Mouse (Mus musculus) urinary bladder, adult 2 months (tissue): Measurements from ENCODE around the gene Zfp651. TPM values are rescaled to one million over a fixed set of nuclear protein-coding genes. Genes with fewer than 3 reads are reported as not detected.

Source experiments
- DNase-seq: peaks from one replicate; pipeline ENCODE4 v3.0.0; 2022; ENCODE audit warnings: low spot score
- polyA plus RNA-seq: library from polyadenylated mRNA; depleted of rRNA; stranded (reverse); fragments of >200 nt; gene quantifications from 2 replicates; pipeline ENCODE4 v1.2.3, GENCODE M21; 2012

Gene Zfp651
- polyA plus RNA-seq, 1 experiment = 55.2 TPM

DNA sequence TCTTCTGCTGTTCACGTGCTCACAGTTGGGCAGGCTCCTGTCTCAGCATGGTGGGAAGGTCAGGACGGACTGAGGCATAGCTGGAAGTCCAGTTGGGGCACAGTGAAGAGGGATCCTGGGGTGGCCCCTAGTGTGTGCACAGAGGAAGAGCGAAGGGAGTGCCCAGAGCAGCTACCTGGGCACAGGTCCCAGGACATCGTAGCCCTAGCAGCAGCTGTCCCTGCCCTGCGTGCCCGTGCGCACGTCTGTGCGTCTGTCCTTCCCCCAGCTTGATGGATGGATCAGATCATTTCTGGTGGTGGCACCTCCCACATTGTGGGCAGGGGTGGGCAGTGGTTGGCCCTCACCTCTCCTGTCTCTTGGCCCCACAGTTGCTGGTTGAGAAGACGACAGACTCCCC is 3.1 kb downstream of the Zfp651 start:
- DNase-seq = peak; percentile 19

DNA sequence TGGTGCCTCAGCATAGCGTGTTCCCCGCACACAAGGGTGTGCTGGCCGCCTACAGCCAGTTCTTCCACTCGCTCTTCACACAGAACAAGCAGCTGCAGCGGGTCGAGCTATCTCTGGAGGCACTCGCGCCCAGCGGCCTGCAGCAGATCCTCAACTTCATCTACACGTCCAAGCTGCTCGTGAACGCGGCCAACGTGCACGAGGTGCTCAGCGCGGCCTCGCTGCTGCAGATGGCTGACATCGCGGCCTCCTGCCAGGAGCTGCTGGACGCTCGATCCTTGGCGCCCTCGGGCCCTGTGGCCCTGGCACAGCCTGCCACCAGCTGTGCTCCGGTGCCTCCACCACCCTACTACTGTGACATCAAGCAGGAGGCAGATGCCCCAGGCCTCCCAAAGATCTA is 3.6 kb downstream of the Zfp651 start:
- DNase-seq = peak; percentile 19

DNA sequence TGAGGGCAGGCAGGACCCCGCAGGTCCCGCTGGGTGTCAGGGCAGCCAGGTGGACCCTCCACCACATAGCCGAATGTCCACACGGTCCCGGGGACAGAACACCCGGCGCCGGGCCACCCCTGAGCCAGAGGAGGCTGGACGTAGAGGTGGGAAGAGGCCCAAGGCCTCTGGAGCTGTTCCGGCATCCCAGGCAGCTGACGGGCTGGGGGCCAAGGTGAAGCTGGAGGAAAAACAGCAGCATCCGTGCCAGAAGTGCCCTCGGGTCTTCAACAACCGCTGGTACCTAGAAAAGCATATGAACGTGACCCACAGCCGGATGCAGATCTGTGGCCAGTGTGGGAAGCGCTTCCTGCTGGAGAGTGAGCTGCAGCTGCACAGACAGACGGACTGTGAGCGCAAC is 4.6 kb downstream of the Zfp651 start:
- DNase-seq = peak; percentile 24

DNA sequence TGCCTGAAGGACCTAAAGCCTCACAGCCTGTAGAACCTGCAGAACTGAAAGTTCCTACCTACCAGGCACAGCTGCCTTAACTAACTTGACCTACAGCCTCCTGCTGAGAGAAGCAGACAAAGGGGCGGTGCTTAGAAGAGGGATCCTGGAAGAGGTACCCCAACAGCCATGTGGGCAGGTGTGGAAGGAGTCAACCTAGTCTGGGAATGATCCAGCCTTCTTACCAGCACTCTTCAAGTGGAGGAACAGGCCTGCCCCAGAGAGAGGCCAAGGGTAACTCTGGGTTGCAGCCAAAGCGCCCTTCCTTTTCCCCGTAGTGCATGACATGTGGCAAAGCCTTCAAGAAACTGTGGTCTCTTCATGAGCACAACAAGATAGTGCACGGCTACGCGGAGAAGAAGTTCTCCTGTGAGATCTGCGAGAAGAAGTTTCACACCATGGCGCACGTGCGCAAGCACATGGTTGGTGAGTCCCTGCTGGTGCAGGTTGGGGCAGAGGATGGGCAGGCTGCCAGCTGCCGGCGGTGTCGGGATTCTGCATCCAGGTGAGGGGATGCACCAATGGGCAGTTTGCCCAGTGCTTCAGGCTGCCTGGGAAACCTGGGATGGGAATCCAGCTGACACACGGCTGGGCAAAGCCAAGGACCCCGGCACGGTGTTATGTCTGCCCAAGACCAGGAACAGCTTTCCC is 6.2 kb downstream of the Zfp651 start:
- DNase-seq = no peak

DNA sequence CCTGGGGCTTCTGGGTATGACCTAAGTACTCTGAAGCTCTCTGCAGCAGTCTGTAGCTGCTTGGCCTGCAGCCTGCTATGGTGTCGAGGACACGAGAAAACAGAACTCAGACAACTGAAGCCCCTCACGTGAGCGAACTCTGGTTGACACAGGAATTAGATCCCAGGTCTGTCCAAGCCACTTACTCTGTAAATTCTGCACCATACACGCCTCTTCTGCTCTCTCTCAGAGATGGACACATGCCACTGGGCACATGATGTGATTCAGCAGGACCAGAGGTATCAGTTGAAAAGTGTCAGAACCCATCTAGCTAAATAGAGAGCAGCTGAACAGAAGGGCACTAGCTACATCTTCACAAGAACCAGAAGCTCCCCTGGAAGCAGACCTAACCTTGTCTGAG is 13.3 kb downstream of the Zfp651 start:
- DNase-seq = no peak

DNA sequence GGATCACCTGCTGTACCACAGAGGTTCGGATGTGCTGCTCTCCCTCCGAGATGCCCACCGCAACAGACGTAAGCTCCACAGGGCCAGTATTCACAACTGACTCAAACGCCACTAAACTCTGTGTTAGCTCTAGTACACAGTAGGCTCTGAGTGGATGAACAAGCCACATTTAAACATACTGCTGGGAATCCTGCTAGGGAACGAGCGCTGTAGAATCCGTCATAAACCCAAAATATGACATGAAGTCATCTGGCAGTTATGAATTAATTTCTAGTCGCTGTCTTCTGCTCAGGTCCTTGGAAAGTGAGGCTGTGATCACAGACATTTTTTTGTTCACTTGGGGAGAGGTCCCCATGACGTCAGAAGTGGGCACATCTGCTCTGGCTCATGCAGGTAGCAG is 16.8 kb downstream of the Zfp651 start:
- no peak for DNase-seq

DNA sequence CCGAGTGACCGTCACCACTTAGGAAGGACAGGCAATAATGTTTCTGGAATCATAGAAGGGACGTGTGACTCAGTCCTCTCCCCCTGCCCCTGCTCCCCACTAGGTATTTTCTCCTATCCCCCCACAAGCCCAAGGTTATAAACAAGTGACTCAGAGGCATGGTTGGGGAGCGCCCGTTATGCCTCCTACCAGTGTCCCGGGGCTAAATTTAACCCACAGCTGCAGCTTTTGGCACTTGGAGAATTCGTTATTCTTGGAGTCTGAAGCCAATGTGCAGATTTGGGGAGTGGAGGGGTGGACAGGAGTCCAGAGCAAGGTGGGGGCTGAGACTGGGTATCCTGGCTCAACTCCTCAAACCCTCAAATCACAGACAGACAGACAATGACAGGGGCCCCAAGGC is 17.4 kb downstream of the Zfp651 start:
- no peak for DNase-seq

DNA sequence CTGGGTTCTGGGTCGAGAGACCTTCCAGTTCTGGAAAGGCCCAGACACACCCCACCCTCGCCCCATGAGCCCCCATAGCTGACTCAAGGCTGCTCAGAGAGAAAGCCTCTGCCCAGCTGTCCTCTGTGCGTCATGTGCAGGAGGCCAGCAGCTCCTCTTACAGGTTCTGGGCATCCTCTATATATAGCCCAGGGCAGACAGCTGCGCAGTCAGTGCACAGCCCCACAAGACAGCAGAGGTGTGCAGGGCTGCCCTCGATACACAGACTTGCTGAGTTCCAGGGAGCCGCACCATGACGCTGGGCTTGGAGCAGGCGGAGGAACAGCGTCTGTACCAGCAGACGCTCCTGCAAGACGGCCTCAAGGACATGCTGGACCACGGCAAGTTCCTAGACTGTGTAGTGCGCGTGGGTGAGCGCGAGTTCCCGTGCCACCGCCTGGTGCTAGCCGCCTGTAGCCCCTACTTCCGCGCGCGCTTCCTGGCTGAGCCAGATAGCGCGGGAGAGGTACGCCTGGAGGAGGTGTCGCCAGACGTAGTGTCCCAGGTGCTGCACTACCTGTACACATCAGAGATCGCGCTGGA is 18.4 kb downstream of the Zfp651 start, which contains the start of gene Klhl40:
Gene Klhl40, plus strand, starts transcription at position 124 of the 582 bp plus-strand sequence.
- no peak for DNase-seq

DNA sequence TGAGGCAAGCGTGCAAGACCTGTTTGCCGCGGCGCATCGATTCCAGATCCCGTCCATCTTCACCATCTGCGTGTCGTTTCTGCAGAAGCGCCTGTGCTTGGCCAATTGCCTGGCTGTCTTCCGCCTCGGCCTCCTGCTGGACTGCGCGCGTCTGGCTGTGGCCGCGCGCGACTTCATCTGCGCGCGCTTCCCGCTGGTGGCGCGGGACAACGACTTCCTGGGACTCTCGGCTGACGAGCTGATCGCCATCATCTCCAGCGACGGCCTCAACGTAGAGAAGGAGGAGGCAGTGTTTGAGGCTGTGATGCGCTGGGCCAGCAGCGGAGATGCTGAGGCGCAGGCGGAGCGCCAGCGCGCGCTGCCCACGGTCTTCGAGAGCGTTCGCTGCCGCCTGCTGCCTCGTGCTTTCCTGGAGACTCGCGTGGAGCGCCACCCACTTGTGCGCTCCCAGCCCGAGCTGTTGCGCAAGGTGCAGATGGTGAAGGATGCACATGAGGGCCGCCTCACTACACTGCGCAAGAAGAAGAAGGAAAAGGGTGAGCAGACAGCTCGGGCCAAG is 19.0 kb downstream of the Zfp651 start:
- no peak for DNase-seq

DNA sequence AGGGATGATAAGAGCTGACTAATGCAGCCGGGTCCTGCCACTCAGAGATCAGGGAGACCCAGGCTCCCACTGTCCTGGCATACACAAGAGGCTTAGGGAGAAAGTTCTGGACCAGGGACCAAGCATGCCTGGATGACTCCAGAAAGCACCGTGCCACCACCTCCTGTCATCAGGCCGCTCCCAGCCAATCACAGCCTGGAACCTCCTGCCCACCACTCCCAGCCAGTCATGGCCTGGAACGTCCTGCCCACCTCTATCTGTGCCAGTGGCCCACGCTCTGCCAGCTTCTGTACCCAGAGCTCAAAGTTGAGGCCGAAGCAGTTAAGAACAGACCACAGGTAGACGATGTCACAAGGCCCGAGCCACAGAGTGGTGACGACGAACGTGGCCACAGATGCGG is 25.7 kb downstream of the Zfp651 start:
- no peak for DNase-seq

DNA sequence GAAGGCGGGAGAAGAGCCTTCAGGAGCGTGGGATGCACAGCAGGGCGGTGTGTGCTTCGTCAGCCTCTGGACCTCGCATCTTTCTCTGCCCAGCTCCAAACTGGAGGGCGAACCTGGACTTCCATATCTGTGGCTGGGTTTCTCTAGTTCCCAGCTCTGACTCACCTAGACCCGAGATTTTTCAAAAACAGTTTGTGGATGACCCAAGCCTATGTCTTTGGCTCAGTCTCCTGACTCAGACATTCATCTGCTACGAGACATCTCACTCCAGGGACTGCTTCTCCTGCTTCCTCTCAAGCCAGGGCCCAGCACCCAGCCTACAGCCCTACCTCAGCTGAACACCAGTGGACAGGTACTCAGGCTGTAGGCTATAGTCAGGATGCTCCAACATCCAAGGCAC is 26.1 kb downstream of the Zfp651 start:
- DNase-seq = no peak

DNA sequence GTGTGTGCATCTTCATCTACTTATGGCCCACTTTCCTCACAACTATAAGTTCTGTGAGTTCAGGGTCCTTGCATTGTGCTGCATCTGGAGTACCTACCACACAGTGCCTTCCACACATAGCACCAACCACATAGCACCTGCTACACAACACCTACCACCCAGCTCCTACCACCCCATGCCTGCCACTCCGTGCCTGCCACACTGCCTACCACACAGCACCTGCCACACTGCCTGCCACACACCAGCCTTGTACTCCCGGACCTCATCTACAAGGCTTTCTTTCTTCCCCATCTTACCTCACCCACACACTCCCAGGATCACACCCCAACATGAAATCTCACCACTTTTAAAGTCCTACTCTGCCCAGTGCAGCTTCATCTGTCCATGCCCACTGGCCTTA is 27.2 kb downstream of the Zfp651 start:
- no peak for DNase-seq

DNA sequence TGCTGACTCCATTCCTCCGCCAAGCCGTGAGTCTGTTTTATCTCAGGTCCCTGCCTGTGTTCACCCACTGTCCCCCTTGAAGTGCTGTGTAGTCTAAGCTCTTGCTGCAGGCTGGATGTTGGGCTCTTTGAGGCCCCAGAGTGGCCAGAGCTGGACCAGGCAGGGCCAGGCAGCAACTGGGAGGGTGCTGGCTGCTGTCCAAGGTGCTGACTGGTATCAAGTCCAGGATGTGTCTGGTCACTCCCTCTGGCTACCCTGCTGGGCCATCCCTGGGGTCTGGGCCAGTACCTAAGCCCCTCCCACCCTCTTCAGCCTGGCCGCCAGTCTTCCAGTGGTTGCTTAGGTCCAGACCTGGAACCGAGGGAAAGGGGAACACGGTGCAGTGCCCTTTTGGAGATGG is 32.1 kb downstream of the Zfp651 start:
- DNase-seq = peak; percentile 41

DNA sequence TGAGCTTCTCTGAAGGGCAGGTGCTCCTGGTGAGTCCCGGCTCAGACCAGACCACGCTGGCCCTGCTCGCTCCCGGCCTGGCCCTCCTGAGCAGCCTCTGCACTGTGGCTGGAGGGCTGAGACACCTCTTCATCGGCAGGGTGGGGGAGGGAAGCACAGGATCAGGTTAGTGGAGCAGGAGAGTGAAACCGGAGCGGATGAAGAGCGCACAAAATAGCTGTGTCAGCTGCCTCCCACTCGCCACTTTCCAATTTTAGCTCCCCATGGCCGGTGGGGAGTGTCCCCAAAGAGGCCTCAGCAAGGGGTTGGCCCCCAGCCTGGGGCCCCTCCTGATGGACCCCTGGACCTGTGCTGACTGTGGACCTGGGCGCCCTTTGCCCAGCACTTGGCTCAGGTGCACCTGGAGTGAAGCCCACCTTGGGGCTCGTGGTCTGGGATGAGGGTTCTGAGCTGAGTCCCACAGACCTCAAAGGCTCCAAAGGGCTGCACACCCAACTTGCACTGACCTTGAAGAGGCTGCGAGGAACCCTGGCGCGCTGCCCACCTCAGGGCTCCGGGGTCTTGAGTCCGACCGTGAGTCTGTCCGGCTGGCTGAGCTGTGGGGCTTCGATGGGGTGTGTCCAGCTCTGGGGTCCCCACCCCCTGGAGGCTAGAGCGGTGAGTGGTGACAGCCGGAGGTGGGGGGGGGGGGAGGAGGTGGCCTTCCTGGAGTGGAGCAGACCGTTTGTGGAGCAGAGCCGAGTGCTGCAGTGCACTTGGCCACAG is 32.8 kb downstream of the Zfp651 start, which contains the start of gene Hhatl:
Gene Hhatl, minus strand, starts transcription at position 751 of the 765 bp plus-strand sequence.
- no peak for DNase-seq

DNA sequence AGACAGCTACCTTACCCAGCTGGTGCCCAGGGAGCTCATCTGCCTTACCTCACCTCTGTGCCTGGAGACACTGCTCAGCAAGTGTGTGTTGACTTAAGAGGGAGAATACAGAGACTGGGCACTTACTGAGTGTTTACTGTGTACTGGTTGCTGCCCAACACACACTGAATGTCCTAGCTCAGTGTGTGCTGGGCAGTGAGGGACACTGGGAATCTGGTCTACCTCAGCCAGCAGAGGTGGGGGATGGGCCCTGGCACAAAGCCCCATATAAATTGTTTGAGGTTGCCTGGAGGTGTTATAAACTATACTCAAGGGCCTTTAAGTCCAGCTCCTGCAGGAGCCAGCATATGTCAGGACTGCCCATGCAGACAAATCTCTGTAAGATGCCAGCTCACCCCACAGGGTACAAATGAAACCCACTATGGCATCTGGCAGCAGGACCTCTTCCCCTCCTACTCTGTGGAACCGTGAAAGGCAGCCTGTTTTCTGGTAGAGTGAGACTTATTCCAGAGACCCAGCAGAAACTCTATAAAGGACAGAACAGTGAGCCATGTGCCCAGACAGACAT is 35.9 kb downstream of the Zfp651 start:
- DNase-seq = no peak

DNA sequence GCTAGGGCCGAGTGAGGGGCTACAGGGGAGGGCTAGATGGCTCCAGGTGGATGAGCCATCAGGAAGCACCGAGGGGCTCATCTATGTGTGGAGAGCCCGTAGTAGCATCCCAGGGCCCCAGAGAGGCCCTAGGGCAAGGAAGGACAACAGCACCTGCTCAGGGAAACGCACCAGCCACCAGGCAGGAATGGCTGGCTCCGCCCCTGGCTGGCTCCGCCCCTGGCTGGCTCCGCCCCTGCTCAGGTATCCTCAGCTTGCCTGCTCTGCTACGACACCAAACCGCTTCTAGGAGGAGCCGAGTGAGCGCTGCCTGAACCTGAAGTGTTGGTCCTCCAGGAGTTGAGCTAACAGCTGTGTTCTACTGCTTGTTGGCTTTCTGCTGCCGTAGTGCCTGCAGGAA is 38.6 kb downstream of the Zfp651 start:
- DNase-seq = no peak

DNA sequence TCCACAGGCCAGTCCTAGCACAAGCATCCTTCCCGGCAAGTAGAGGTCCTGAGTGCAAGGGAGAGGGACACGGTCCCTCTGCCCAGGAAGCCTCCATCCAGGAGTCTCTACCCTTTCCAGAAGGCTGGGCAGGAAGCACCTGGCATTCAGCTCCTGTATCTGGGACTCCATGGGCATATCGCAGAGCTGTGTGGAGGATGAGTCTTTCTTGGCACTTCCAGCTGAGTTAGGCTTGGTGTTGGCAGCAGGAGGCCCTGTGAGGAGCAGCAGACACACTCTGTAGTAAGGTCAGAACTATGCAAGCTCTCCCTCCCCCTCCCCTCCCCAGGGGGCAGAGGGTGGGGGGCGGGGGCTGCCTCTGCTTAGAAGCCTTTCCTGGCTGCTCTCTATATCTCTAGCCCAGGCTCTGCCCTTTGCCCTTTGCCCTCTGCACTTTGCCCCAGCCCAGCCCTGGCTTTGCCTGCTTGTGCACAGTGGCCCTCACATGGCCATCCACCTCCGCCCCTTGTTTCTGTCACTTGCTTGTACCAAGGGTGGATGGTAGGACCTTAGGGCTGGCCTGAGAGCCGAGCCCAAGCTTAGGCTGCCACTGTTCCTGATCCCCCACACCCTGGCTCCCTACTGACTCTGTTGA is 39.9 kb downstream of the Zfp651 start:
- DNase-seq = no peak

DNA sequence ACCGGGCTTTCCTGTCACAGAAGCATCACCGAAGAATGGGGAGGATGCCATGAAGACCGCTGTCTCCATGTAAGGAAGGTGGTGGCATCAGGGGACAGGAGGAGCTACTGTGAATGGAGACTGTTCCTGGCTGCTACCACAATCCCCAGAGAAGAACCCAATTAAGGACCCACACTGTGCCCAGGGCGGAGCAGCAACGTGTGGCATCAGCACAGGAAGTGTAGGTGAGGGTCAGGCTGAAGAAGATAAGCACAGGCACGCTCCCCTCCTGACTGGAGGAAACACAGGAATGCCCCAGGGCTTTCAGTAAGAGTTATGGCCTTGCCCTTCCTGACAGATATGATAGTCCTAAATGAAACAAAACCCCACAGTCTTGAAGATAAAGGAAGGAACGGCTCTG is 43.6 kb downstream of the Zfp651 start:
- no peak for DNase-seq

DNA sequence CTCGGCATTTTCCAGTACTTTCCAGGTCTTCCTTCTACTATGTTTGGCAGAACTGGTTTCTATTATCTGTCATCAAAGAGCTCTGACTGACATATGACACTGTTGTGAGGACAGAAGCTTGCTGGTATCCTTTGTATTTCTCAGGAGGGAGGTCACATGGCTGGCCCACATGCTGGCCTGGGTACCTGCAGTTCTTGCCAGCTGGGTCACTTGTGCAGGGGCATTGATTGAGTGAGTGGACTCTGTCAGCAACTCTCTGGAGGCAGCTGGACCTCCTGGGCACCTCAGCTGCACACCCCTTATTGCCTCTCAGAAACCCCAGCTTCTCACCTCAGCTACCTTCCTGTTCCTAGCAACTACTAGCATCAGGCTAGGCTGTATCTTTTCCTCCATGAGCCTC is 48.4 kb downstream of the Zfp651 start:
- DNase-seq = no peak

DNA sequence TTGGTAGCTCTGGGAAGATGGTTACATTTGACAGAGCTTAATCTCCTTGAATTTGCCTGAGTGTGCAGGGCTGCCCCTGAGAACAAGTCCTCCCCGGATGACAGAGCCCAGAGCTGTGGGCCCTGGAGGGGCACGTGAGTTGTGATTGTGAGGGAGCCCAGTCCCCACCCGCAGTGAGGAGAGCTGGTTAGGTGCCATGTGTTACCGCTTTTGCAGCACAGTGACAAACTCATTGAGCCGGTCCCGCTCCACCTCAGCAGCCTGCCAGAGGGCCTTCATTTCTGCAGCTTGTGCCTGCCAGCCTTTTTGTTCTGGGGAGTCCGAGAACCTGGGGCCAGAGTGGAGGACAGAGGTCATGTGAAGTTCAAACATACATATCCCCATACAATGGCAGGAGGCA is 48.8 kb downstream of the Zfp651 start:
- no peak for DNase-seq

DNA sequence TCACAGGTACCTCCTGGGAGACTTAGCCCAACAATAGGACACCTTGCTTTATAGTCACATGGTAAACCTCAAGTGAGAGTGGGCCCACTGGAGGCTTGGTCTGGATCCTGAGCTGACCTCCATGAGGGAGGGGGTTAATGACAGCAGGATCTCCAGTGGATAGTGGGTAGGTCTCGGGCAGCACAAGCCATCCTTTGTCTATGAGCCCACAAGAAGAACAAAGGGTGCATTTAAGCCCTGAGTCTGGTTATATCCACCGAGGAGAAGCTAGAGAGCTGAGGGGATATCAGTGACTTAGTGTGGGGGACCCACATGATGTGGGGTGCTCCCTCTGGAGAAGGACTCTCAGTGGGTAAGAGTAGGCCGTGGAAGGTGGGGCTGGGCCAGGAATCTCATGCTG is 49.4 kb downstream of the Zfp651 start:
- no peak for DNase-seq
